Mouse (Mus musculus) liver, embryonic 13.5 days (tissue): ENCODE measurements at regions not wholly inside any gene's neighbourhood (a gene's known extent, or its start where the extent isn't known, plus 50 kb on each side); places are given as distances from the start of the nearest gene placed in this dataset.

Experiments used
- ATAC-seq: fragments of 200-750 bp; cut with Nextera tagmentation; 2 replicates; pipeline ENCODE4 v1.8.0; 2017; ENCODE audit warnings: low read depth, mild to moderate bottlenecking, moderate number of reproducible peaks, moderate library complexity
- DNase-seq: peaks from one replicate; pipeline ENCODE4 v3.0.0; 2022
- H3K27ac ChIP-seq: fragments of 300-500 bp; sonication (generic); 2 replicates; pipeline ENCODE4 v1.5.1; 2015; ENCODE audit warnings: moderate library complexity, mild to moderate bottlenecking, inconsistent platforms
- H3K27me3 ChIP-seq: fragments of 300-500 bp; sonication (generic); 2 replicates; pipeline ENCODE4 v1.6.1; 2015; ENCODE audit warnings: mild to moderate bottlenecking, inconsistent platforms
- H3K36me3 ChIP-seq: fragments of 300-500 bp; sonication (generic); 2 replicates; pipeline ENCODE4 v1.6.1; 2015; ENCODE audit warnings: mild to moderate bottlenecking, inconsistent platforms
- H3K4me1 ChIP-seq: fragments of 300-500 bp; sonication (generic); replicated peaks from 2 replicates; pipeline ENCODE4 v1.6.1; 2015; ENCODE audit warnings: inconsistent platforms
- H3K4me2 ChIP-seq: fragments of 300-500 bp; sonication (generic); 2 replicates; pipeline ENCODE4 v1.6.1; 2015; ENCODE audit warnings: inconsistent platforms, mild to moderate bottlenecking, moderate library complexity
- H3K4me3 ChIP-seq: fragments of 300-500 bp; sonication (generic); replicated peaks from 2 replicates; pipeline ENCODE4 v1.5.1; 2015; ENCODE audit warnings: mild to moderate bottlenecking, inconsistent platforms
- H3K9ac ChIP-seq: fragments of 300-500 bp; sonication (generic); 2 replicates; pipeline ENCODE4 v1.6.1; 2015; ENCODE audit warnings: mild to moderate bottlenecking, inconsistent platforms
- H3K9me3 ChIP-seq: fragments of 300-500 bp; sonication (generic); replicated peaks from 2 replicates; pipeline ENCODE4 v1.6.1; 2016; ENCODE audit warnings: inconsistent platforms
- WGBS: fragments of 180-500 bp; shearing (Covaris S2); methylation state at CpG from one replicate; pipeline ENCODE4 v1.1.7; 2015; ENCODE audit not compliant: insufficient replicate concordance; 5-methylcytosine and 5-hydroxymethylcytosine counted together

DNA sequence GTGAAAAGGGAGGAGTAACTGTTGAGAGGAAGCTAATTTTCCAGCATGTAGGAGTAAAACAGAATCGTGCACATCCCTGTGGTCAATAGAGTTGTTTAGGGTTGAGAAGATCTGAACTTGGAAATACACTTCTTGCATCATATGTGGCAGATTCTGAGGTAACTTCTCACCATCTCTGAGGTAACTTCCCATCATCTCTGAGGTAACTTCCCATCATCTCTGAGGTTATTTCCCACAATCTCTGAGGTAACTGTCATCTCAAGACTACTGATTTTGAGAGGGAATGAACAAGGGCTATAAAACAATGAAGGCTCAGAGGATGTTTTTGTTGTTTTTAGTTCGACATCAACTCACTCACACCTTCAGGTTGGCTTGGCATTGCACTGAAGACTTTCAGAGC is 175.9 kb upstream of the Ubash3b start:
- Histone ChIP-seq H3K9me3 (no peaks in the 10 kb centered on the region), H3K4me1 (no peaks in the 10 kb centered on the region), H3K9ac (no peak overlapping the region), H3K36me3 (no peaks in the 10 kb centered on the region), H3K27ac (no peak overlapping the region), H3K4me3 (no peak overlapping the region), H3K4me2 (no peak overlapping the region), H3K27me3 (no peaks in the 10 kb centered on the region)
- WGBS, result 33% methylated on average over 2 of the region's 2 CpGs
- ATAC-seq, result no peak
- no peak for DNase-seq

DNA sequence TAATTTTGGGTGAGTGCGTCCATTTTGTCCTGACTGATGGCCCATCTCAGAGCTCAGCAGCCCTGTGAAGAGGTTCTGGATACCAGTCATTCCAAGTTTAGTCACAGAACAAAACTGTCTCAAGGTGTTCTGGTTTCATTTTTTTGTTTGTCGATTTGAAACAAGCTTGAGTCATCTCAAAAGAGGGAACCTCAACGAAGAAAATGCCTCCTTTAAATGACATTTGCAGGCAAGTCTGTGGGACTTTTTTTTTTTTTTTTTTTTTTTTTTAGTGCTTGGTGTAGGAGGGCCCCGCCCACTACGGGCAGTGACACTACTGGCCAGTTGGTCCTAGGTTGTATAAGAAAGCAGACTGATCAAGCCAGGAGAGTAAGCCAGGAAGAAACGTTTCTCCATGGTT is 175.3 kb upstream of the Ubash3b start:
- Histone ChIP-seq H3K4me1 (no peaks in the 10 kb centered on the region), H3K36me3 (no peaks in the 10 kb centered on the region), H3K27me3 (no peaks in the 10 kb centered on the region), H3K27ac (no peak overlapping the region), H3K4me3 (no peak overlapping the region), H3K9me3 (no peaks in the 10 kb centered on the region), H3K9ac (no peak overlapping the region), H3K4me2 (no peak overlapping the region)
- ATAC-seq (no peak), DNase-seq (no peak)
- WGBS, result 46% methylated on average over 6 of the region's 6 CpGs

DNA sequence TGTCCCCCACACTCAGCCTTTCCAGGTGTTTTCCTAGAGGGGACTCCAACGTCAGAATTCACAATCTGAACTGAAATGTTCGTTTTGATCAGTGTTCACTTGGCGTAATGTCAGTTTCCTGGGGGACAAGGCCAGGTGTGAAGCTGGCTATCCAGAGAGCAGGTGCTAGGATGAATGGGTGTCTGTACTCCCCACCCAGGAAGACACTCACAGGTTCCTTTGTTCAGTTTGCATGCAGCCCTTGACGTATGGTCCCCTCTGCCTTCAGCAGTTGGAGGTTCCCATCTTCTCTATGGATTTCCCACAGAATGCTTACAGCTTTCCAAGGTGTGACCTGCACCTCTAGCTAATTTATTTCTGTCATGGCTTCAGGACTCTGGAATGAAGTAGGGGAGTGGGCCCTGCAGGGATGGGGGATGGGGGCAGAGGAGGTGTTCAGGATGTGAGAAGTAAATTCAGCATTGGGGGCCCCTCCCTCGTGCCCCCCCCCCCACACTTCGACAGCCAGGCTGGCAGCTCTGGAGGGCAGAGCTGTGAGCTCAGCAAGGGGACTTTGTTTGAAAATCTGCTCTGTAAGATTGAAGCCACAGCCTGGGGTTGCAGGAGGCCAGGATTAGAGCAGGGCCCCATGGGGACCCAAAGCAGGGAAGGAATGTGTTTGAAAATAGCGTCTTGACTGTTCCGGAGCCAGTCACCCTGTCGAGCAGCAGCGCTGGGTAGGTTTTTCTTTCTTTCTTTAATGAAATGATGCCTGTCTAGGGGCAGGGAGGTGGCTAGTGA is 173.2 kb upstream of the Ubash3b start:
- Histone ChIP-seq H3K4me1 (no peaks in the 10 kb centered on the region), H3K36me3 (no peaks in the 10 kb centered on the region), H3K9ac (no peak overlapping the region), H3K27ac (no peak overlapping the region), H3K4me2 (no peak overlapping the region), H3K9me3 (no peaks in the 10 kb centered on the region), H3K27me3 (no peaks in the 10 kb centered on the region), H3K4me3 (no peak overlapping the region)
- DNase-seq (no peak), ATAC-seq (no peak)
- WGBS, result 34% methylated on average over 10 of the region's 10 CpGs

DNA sequence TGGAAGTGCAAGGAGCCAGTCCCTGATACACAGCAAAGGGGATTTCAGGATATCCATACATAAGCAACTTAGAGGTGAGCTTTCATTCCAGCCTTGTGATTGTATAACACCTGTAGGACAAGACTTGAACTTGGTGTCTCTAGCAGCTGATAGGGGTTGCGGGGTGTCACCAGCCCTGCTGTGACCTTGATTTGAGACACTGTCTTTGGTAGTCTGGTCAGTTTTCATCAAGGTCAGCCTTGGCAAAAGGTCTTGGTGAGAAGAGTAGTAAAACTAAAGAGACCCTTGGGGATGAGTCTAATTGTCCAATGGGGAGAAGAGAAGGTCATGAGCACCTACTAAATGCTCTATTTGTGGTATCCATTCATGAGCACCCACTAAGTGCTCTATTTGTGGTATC is 172.0 kb upstream of the Ubash3b start:
- Histone ChIP-seq H3K4me1 (no peaks in the 10 kb centered on the region), H3K4me3 (no peak overlapping the region), H3K9ac (no peak overlapping the region), H3K36me3 (no peaks in the 10 kb centered on the region), H3K27me3 (no peaks in the 10 kb centered on the region), H3K9me3 (no peaks in the 10 kb centered on the region), H3K4me2 (no peak overlapping the region), H3K27ac (no peak overlapping the region)
- ATAC-seq (no peak), DNase-seq (no peak)
- WGBS, result 84% methylated on average over 1 of the region's 1 CpGs

DNA sequence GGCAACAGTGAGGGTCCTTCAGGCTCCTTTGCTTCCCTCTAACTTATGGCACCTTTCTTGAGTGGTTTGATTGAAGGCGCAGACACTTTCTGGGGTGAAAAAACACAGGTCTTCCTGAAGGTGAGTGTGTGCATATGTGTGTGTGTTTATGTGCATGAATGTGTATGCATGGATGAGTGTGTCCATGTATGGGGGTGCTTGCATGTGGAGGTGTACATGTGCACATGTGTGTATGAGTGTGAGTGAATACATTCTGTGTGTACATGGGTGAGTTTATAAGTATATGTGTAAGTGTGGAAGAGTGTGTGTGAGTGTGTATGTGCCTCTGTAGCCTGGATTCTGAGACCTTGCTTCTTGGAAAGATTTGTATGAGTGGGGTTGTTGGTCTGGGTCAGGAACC is 167.5 kb upstream of the Ubash3b start:
- DNase-seq (no peak), ATAC-seq (no peak)
- no peaks in the 10 kb centered on the region for H3K27me3 ChIP-seq
- no peak overlapping the region for H3K4me2 ChIP-seq
- WGBS, result 64% methylated on average over 1 of the region's 1 CpGs
- H3K9me3 ChIP-seq, result no peaks in the 10 kb centered on the region
- no peaks in the 10 kb centered on the region for H3K36me3 ChIP-seq
- no peak overlapping the region for H3K4me3 ChIP-seq
- H3K9ac ChIP-seq, result no peak overlapping the region
- H3K4me1 ChIP-seq, result no peaks in the 10 kb centered on the region
- no peak overlapping the region for H3K27ac ChIP-seq

DNA sequence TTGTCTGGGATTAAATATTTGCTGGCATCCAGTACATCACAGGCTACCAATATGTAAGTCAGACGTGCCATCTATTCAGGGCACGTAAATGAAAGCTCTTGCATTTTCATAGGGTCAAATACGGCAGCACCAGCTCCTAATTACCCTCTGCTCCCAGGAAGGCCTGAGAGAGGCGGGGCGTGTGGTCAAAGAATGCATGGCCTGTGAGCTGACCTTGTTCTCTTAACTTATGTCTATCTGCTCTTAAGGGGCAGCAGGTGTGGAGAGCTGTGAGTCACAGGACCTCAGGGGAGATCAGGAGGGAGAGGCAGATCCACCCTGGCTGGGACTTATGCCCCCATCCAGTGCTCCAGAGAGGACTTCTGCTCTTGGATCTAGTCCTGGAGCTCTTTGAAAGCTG is 167.0 kb upstream of the Ubash3b start:
- Histone ChIP-seq H3K27ac (no peak overlapping the region), H3K27me3 (no peaks in the 10 kb centered on the region)
- 57% methylated on average over 5 of the region's 5 CpGs for WGBS

DNA sequence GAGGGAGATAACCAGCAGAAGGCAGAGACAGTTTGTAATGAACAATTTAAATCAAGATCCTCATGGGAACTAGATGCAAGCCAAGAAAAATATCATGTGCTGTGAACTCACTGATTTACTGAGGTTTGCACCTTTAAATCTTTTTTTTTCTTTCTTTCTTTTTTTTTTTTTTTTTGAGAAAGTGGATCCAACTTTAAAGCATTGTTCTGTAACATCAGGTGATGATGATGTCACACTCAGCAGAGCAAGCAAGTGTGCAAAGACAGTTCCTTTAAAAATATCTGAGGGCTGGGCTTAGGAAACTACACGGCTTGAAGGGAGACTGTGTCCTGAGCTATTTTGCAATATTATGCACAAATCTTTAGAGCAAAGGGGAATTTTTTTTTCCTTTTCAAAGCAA is 166.6 kb upstream of the Ubash3b start:
- no peak overlapping the region for H3K4me3 ChIP-seq
- no peak for ATAC-seq
- DNase-seq, result no peak
- H3K9ac ChIP-seq, result no peak overlapping the region
- no peak overlapping the region for H3K27ac ChIP-seq
- 30% methylated on average over 1 of the region's 1 CpGs for whole genome bisulfite sequencing
- no peaks in the 10 kb centered on the region for H3K27me3 ChIP-seq
- no peaks in the 10 kb centered on the region for H3K36me3 ChIP-seq
- no peaks in the 10 kb centered on the region for H3K9me3 ChIP-seq
- H3K4me2 ChIP-seq, result no peak overlapping the region
- H3K4me1 ChIP-seq, result no peaks in the 10 kb centered on the region

More for the DNA sequence above, 167.0 kb upstream of the Ubash3b start:
- no peak for DNase-seq
- Histone ChIP-seq H3K4me1 (no peaks in the 10 kb centered on the region), H3K4me3 (no peak overlapping the region), H3K9ac (no peak overlapping the region), H3K9me3 (no peaks in the 10 kb centered on the region), H3K36me3 (no peaks in the 10 kb centered on the region), H3K4me2 (no peak overlapping the region)
- ATAC-seq, result no peak

DNA sequence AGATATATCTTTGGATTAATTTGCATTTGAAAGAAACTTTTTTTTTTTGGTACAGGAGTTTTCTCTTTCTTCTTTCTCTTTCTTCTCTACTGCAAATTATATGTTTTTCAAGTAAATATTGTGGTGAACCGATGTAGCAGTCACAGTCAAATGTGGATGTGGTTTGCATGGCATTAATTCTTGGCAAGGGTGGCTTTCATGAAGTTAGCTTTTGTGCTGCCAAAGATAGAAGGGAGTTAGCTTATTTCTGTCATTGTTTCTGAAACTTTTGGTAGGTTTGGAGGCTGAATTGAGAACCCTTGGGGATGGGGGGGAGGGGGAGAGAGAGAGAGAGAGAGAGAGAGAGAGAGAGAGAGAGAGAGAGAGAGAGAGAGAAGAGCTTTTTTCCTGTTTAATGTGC is 166.1 kb upstream of the Ubash3b start:
- H3K27me3 ChIP-seq, result no peaks in the 10 kb centered on the region
- H3K9me3 ChIP-seq, result no peaks in the 10 kb centered on the region
- 40% methylated on average over 1 of the region's 1 CpGs for WGBS
- H3K4me3 ChIP-seq, result no peak overlapping the region
- no peaks in the 10 kb centered on the region for H3K36me3 ChIP-seq
- ATAC-seq (no peak), DNase-seq (no peak)
- H3K4me2 ChIP-seq, result no peak overlapping the region
- H3K4me1 ChIP-seq, result no peaks in the 10 kb centered on the region
- no peak overlapping the region for H3K9ac ChIP-seq
- H3K27ac ChIP-seq, result no peak overlapping the region

DNA sequence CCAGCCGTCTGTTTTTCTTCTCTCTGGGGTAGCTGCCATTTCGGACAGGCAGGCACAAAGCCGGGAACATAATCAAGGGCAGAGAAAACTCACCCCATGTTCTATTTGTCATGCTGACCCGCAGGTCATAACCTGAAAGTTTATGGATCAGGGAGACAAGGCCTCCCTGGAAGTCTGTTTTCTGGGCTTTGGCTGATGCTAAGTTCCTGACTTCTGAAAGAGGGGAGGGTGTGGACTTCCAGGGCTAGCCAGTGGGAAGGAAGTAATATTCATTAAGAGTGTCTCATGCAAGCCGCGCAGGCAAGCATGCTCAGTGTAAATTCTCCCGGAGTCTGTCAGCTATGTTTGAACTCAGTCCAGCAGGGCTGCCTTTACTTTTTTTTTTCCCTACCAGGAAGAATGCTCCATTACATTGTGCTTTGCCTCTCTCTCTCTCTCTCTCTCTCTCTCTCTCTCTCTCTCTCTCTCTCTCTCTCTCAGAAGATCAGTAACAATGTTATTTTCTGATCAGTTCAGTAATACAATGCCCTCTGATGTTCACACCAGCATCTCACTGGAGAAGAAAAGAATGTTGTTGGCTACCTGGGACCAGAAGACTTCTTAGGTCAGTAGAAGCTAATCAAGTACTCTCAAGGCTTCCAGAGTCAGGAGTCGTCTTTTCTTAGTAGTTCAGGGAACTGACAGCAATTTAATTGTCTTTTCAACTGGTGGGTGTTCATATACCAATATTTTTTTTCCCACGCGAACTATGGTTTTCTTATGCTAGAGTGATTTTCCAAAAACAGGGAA is 165.5 kb upstream of the Ubash3b start:
- WGBS, result 41% methylated on average over 10 of the region's 10 CpGs
- Histone ChIP-seq H3K4me3 (no peak overlapping the region), H3K27ac (no peak overlapping the region), H3K4me2 (no peak overlapping the region), H3K36me3 (no peaks in the 10 kb centered on the region), H3K4me1 (no peaks in the 10 kb centered on the region), H3K27me3 (no peaks in the 10 kb centered on the region), H3K9me3 (no peaks in the 10 kb centered on the region), H3K9ac (no peak overlapping the region)
- no peak for ATAC-seq
- no peak for DNase-seq

DNA sequence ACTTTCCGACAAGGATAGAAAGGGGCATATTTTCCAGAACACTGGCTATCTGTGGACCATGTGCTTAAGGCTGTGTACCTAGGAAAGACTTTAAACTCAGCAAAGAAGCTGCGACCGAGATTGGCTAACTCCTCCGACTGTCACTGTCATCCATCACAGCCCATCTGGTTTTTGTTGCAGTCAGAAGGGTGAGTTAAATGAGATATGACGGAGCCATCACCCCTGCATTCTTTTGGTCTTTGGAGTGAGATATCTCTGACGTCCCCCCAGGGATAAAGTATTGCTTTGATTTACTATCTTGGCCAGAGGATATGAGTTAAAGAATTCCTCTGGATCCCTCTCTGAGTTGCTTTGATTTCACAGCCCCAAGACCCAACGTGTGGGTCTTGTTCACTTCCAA is 160.0 kb upstream of the Ubash3b start:
- Histone ChIP-seq H3K4me1 (no peaks in the 10 kb centered on the region), H3K9ac (no peak overlapping the region), H3K9me3 (no peaks in the 10 kb centered on the region), H3K27me3 (no peaks in the 10 kb centered on the region), H3K27ac (no peak overlapping the region), H3K4me3 (no peak overlapping the region), H3K4me2 (no peak overlapping the region), H3K36me3 (no peaks in the 10 kb centered on the region)
- DNase-seq, result no peak
- WGBS, result 69% methylated on average over 7 of the region's 7 CpGs
- ATAC-seq, result no peak

DNA sequence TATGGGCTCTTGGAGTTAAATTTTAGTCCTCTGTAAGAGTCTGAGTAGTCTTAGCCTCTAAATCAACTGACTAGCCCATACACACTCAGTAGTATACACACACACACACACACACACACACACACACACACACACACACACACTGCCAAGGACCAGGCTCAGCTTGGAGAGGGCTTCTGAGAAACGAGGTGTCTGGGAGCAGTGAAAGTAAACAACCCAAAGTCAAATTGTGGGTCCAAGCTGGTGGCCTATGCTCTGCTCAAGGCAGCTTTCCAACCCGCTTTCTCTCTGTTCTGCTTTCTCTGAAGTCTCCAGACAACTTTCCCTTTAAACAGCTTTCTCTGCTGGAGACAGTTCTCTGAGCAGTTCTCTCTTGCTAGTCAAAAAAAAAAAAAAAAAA is 157.6 kb upstream of the Ubash3b start:
- no peak overlapping the region for H3K4me3 ChIP-seq
- no peaks in the 10 kb centered on the region for H3K4me1 ChIP-seq
- 33% methylated on average over 2 of the region's 2 CpGs for WGBS
- H3K9ac ChIP-seq, result no peak overlapping the region
- ATAC-seq (no peak), DNase-seq (no peak)
- no peaks in the 10 kb centered on the region for H3K36me3 ChIP-seq
- H3K27ac ChIP-seq, result no peak overlapping the region
- H3K4me2 ChIP-seq, result no peak overlapping the region
- no peaks in the 10 kb centered on the region for H3K27me3 ChIP-seq
- H3K9me3 ChIP-seq, result no peaks in the 10 kb centered on the region

DNA sequence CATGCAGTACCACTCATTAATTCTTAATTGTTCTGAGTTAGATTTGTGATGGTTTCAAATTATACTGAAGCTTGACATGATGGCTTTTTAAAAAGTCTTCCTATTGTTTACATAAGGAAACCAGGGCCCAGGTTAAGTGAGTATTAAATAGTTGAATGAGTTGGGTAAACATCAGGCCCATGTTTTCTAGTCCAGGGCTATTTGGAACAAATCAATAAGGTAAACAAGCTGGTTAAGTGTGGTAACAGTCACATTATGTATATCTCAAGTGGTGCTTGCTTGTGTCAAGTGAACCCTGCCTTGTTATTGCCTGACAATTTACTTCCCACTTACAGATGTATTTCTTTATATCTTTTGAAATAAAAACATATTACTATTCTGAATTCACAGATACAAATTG is 144.7 kb upstream of the Ubash3b start:
- H3K36me3 ChIP-seq, result no peaks in the 10 kb centered on the region
- H3K9me3 ChIP-seq, result no peaks in the 10 kb centered on the region
- H3K4me1 ChIP-seq, result no peaks in the 10 kb centered on the region
- H3K9ac ChIP-seq, result no peak overlapping the region
- DNase-seq, result no peak
- no peak overlapping the region for H3K27ac ChIP-seq
- no peak for ATAC-seq
- peaks cover 4% of the 10 kb centered on the region; the same call in 1 of the 2 replicates for H3K27me3 ChIP-seq
- H3K4me2 ChIP-seq, result no peak overlapping the region
- no peak overlapping the region for H3K4me3 ChIP-seq
